Mouse (Mus musculus): Measurements from ENCODE around the gene Ifitm10. TPM values are rescaled to one million over a fixed set of nuclear protein-coding genes. Genes with fewer than 3 reads are reported as not detected.

Ifitm10 gene
- polyA plus RNA-seq (2012; rRNA removed): 1.5 and 3.2 TPM in 2 replicates

GRCm38 (mm10) chr7:142373641-142374412, at the start of gene Ifitm10:
Gene Ifitm10, minus strand, starts transcription at chr7:142373753.
- H3K27me3 ChIP-seq (ENCODE audit: control insufficient read depth, insufficient read depth, low read length): peaks cover 15% of the 10 kb centered on the region
- H3K27ac ChIP-seq (ENCODE audit: insufficient read depth, low read depth, low read length): no peak within 1 kb of the TSS
- 77% methylated on average over 8 of the region's 8 CpGs for WGBS
- peaks cover 36% of the 10 kb centered on the region for H3K36me3 ChIP-seq (ENCODE audit: control insufficient read depth, insufficient read depth, low read length)
- H3K4me1 ChIP-seq (ENCODE audit: control insufficient read depth, insufficient read depth, insufficient read length, low read length): no peaks in the 10 kb centered on the region
- TF ChIP-seq POLR2A (IDR thresholded peaks at IDR 0.05; ENCODE audit: low read depth, low read length): no peak
- no peak for TF ChIP-seq CTCF (IDR thresholded peaks at IDR 0.05; ENCODE audit: extremely low read depth, insufficient read length, insufficient replicate concordance, low read depth, low read length)
- no peak within 1 kb of the TSS for H3K4me3 ChIP-seq (ENCODE audit: low read depth, low read length)

GRCm38 (mm10) chr7:142421826-142422225, 48.3 kb upstream of the Ifitm10 start:
- 48% methylated on average over 2 of the region's 2 CpGs for WGBS
- Histone ChIP-seq H3K4me1 (ENCODE audit: control insufficient read depth, insufficient read depth, insufficient read length, low read length) (no peaks in the 10 kb centered on the region), H3K27me3 (ENCODE audit: control insufficient read depth, insufficient read depth, low read length) (no peaks in the 10 kb centered on the region), H3K27ac (ENCODE audit: insufficient read depth, low read depth, low read length) (no peak overlapping the region), H3K36me3 (ENCODE audit: control insufficient read depth, insufficient read depth, low read length) (no peaks in the 10 kb centered on the region), H3K4me3 (ENCODE audit: low read depth, low read length) (no peak overlapping the region)
- no peak for TF ChIP-seq POLR2A (IDR thresholded peaks at IDR 0.05; ENCODE audit: low read depth, low read length)
- no peak for TF ChIP-seq CTCF (IDR thresholded peaks at IDR 0.05; ENCODE audit: extremely low read depth, insufficient read length, insufficient replicate concordance, low read depth, low read length)

GRCm38 (mm10) chr7:142419887-142420286, 46.3 kb upstream of the Ifitm10 start:
- H3K27me3 ChIP-seq (ENCODE audit: control insufficient read depth, insufficient read depth, low read length): no peaks in the 10 kb centered on the region
- H3K4me1 ChIP-seq (ENCODE audit: control insufficient read depth, insufficient read depth, insufficient read length, low read length): no peaks in the 10 kb centered on the region
- 49% methylated on average over 5 of the region's 5 CpGs for WGBS
- TF ChIP-seq POLR2A (IDR thresholded peaks at IDR 0.05; ENCODE audit: low read depth, low read length) (no peak), CTCF (IDR thresholded peaks at IDR 0.05; ENCODE audit: extremely low read depth, insufficient read length, insufficient replicate concordance, low read depth, low read length) (no peak)
- no peak overlapping the region for H3K4me3 ChIP-seq (ENCODE audit: low read depth, low read length)
- H3K27ac ChIP-seq (ENCODE audit: insufficient read depth, low read depth, low read length): no peak overlapping the region
- no peaks in the 10 kb centered on the region for H3K36me3 ChIP-seq (ENCODE audit: control insufficient read depth, insufficient read depth, low read length)

- Histone ChIP-seq H3K4me3 (ENCODE audit: low read depth, low read length) (no peak overlapping the region), H3K27ac (ENCODE audit: insufficient read depth, low read depth, low read length) (no peak overlapping the region), H3K4me1 (ENCODE audit: control insufficient read depth, insufficient read depth, insufficient read length, low read length) (no peaks in the 10 kb centered on the region), H3K36me3 (ENCODE audit: control insufficient read depth, insufficient read depth, low read length) (no peaks in the 10 kb centered on the region), H3K27me3 (ENCODE audit: control insufficient read depth, insufficient read depth, low read length) (no peaks in the 10 kb centered on the region)
- TF ChIP-seq CTCF (IDR thresholded peaks at IDR 0.05; ENCODE audit: extremely low read depth, insufficient read length, insufficient replicate concordance, low read depth, low read length): no peak
- TF ChIP-seq POLR2A (IDR thresholded peaks at IDR 0.05; ENCODE audit: low read depth, low read length): no peak
- 90% methylated on average over 8 of the region's 8 CpGs for WGBS
These were observed 45.1 kb upstream of the Ifitm10 start for GRCm38 (mm10) chr7:142418679-142419078.

GRCm38 (mm10) chr7:142418027-142418426, 44.5 kb upstream of the Ifitm10 start:
- no peaks in the 10 kb centered on the region for H3K27me3 ChIP-seq (ENCODE audit: control insufficient read depth, insufficient read depth, low read length)
- H3K4me3 ChIP-seq (ENCODE audit: low read depth, low read length): no peak overlapping the region
- H3K27ac ChIP-seq (ENCODE audit: insufficient read depth, low read depth, low read length): no peak overlapping the region
- no peaks in the 10 kb centered on the region for H3K4me1 ChIP-seq (ENCODE audit: control insufficient read depth, insufficient read depth, insufficient read length, low read length)
- TF ChIP-seq POLR2A (IDR thresholded peaks at IDR 0.05; ENCODE audit: low read depth, low read length) (no peak), CTCF (IDR thresholded peaks at IDR 0.05; ENCODE audit: extremely low read depth, insufficient read length, insufficient replicate concordance, low read depth, low read length) (no peak)
- no peaks in the 10 kb centered on the region for H3K36me3 ChIP-seq (ENCODE audit: control insufficient read depth, insufficient read depth, low read length)
- 86% methylated on average over 2 of the region's 2 CpGs for WGBS

- H3K4me3 ChIP-seq (ENCODE audit: low read depth, low read length): no peak overlapping the region
- H3K27me3 ChIP-seq (ENCODE audit: control insufficient read depth, insufficient read depth, low read length): no peaks in the 10 kb centered on the region
- TF ChIP-seq POLR2A (IDR thresholded peaks at IDR 0.05; ENCODE audit: low read depth, low read length) (no peak), CTCF (IDR thresholded peaks at IDR 0.05; ENCODE audit: extremely low read depth, insufficient read length, insufficient replicate concordance, low read depth, low read length) (no peak)
- WGBS: 78% methylated on average over 3 of the region's 3 CpGs
- H3K36me3 ChIP-seq (ENCODE audit: control insufficient read depth, insufficient read depth, low read length): no peaks in the 10 kb centered on the region
- H3K4me1 ChIP-seq (ENCODE audit: control insufficient read depth, insufficient read depth, insufficient read length, low read length): no peaks in the 10 kb centered on the region
- H3K27ac ChIP-seq (ENCODE audit: insufficient read depth, low read depth, low read length): no peak overlapping the region
These were observed 42.7 kb upstream of the Ifitm10 start for GRCm38 (mm10) chr7:142416225-142416624.

GRCm38 (mm10) chr7:142415314-142415713, 41.8 kb upstream of the Ifitm10 start:
- H3K4me1 ChIP-seq (ENCODE audit: control insufficient read depth, insufficient read depth, insufficient read length, low read length): no peaks in the 10 kb centered on the region
- H3K27ac ChIP-seq (ENCODE audit: insufficient read depth, low read depth, low read length): no peak overlapping the region
- no peaks in the 10 kb centered on the region for H3K36me3 ChIP-seq (ENCODE audit: control insufficient read depth, insufficient read depth, low read length)
- WGBS: 35% methylated on average over 4 of the region's 4 CpGs
- no peak overlapping the region for H3K4me3 ChIP-seq (ENCODE audit: low read depth, low read length)
- no peaks in the 10 kb centered on the region for H3K27me3 ChIP-seq (ENCODE audit: control insufficient read depth, insufficient read depth, low read length)
- TF ChIP-seq CTCF (IDR thresholded peaks at IDR 0.05; ENCODE audit: extremely low read depth, insufficient read length, insufficient replicate concordance, low read depth, low read length) (no peak), POLR2A (IDR thresholded peaks at IDR 0.05; ENCODE audit: low read depth, low read length) (no peak)

All from small intestine, adult 2 months (tissue).